Mouse (Mus musculus): ENCODE data around the gene Lrrc20. TPM values are rescaled to one million over a fixed set of nuclear protein-coding genes. Genes with fewer than 3 reads are reported as not detected.

The Lrrc20 gene
- total RNA-seq, 2 experiments from 2014 or later = 18.7 to 21.7 TPM

GRCm38 (mm10) chr10:61512215-61512889, 36.8 kb downstream of the Lrrc20 start:
- no peak for DNase-seq (ENCODE audit: low spot score in 2 of 2)

DNA sequence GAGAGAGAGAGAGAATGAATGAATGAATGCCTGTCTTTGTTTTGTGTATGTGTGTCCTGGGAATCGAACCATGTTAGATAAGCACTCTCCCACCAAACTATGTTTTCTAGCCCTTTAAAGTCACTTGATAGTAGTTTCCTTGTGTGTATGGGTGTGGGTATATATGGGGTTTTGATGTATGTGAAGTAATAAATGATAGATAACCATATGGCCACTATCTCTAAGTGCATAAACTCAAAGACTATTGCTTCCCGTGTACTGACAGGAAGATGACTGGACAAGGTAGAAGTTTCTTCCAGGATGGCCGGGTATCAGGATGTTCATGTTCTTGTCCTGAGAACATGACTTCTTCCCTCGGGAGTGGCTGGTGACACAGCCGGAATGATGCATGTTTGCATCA, 41.3 kb downstream of the Lrrc20 start:
- DNase-seq (ENCODE audit: low spot score in 2 of 2) = no peak

- DNase-seq (ENCODE audit: low spot score in 2 of 2) = no peak
Observed at GRCm38 (mm10) chr10:61517296-61518071, 41.9 kb downstream of the Lrrc20 start.

DNA sequence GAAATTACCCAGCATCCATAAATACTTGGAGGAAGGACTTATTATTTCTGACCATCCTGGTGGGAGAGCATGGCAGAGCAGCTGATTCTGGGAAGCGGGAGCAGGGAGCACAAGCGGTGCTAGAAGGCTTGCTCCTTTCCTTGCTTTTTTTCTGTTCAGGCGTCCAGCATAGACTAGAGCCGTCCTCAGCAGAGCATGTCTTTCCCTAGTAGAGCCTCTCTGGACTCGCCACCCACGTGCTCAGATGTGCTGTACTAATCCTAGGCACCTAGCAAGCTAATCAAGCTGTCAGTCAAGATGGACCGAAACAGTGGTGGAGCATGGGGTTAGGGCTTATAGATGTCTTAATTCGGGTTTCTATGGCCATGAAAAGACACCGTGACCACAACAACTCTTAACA, 42.7 kb downstream of the Lrrc20 start:
- no peak for DNase-seq (ENCODE audit: low spot score in 2 of 2)

DNA sequence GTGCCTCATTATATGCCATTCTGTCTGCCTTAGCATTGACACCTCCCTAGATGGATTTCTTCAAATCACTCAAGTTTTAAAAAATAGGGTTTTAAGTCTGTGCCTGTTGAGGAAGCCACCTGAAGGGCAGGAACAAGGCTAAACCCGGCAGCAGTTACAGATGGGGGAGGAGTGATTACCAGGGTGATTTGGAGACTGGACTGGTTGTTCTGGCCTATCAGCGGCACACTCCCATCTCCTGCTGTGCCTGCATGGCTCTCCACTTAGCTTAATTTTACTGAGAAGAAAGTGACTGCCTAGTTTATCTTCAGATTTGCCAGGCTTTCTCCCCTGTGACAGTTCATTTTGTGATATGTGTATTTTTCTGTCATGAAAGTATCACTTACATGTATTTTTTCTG, 43.9 kb downstream of the Lrrc20 start:
- DNase-seq (ENCODE audit: low spot score in 2 of 2) = no peak

- DNase-seq (ENCODE audit: low spot score in 2 of 2) = no peak
Observed at GRCm38 (mm10) chr10:61520714-61521113, 45.1 kb downstream of the Lrrc20 start.

DNA sequence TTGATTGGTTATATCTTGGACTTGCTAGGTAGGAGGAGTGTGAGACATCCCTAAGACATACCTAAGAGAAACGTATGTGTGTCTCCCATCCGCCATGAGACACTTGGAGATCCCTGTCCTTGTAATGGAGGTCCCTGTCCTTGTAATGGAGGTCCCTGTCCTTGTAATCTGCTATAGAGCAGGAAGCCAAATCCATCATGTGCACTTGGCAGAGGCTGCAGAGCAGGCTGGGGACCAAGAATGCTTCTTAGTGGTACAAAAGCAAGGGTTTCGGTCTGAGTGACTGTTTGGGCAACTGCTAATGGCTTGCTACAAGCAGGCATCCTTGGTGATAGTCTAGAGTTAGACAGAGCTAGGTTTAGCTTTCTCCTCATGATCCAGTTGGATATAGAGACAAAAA, 55.3 kb downstream of the Lrrc20 start:
- DNase-seq (ENCODE audit: low spot score in 2 of 2) = no peak

DNA sequence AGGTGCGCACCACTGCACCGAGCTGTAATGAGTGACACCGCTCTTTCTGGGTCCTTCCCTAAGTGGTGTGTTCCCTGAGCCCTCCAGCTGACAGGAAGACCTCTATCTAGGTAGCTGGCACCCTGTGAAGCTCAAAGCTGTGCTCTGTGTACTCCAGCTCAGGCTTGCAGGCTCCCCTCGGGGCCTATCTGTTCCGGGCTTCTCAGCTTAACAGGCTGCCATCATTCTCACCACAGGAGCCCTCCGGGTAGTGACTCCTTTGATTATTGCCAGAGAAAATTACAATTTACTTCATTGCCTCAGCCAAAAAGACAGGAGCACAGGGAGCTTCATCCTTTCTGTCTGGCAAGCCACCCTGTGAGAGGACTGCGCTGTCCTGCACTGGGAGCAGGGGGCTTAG, 57.7 kb downstream of the Lrrc20 start:
- DNase-seq (ENCODE audit: low spot score in 2 of 2) = no peak

GRCm38 (mm10) chr10:61534371-61535101, 58.9 kb downstream of the Lrrc20 start:
- no peak for DNase-seq (ENCODE audit: low spot score in 2 of 2)

DNA sequence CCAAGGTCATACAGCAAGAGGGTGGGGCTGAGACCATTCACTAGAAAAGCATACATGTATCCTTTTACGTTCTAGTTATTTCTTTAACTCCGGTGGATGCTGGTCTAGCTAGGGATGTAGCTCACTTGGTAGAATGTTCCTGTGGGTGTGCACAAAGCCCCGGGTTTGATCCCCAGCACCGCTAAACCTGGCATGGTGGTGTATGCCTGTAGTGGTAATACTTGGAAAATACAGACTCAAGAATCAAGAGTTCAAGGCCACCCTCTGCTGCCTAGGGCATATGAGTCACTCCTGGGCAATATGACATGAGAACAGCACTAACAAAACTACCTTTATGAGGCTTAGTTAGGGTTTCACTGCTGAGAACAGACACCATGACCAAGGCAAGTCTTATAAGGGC, 59.8 kb downstream of the Lrrc20 start:
- DNase-seq (ENCODE audit: low spot score in 2 of 2) = no peak

- DNase-seq (ENCODE audit: low spot score in 2 of 2) = no peak
Observed at GRCm38 (mm10) chr10:61536130-61537035, 60.8 kb downstream of the Lrrc20 start.

DNA sequence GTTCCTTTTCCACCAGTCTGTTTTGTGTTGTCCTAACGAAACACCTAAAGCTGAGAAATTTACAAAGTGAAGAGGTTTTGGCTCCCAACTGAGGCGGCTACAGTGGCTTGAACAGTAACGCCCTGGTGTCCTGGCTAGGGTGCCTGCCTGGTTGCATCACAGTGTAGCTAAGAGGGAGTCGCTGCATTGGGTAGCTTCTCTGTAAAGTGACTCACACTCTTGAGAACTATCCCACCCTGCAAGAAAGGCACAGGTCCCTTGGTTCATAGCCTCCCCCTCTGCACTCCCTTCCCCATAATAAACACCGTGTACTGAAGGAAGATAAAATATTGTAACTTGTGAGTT, 61.4 kb downstream of the Lrrc20 start:
- DNase-seq (ENCODE audit: low spot score in 2 of 2) = no peak

GRCm38 (mm10) chr10:61538446-61538845, 62.8 kb downstream of the Lrrc20 start:
- no peak for DNase-seq (ENCODE audit: low spot score in 2 of 2)

DNA sequence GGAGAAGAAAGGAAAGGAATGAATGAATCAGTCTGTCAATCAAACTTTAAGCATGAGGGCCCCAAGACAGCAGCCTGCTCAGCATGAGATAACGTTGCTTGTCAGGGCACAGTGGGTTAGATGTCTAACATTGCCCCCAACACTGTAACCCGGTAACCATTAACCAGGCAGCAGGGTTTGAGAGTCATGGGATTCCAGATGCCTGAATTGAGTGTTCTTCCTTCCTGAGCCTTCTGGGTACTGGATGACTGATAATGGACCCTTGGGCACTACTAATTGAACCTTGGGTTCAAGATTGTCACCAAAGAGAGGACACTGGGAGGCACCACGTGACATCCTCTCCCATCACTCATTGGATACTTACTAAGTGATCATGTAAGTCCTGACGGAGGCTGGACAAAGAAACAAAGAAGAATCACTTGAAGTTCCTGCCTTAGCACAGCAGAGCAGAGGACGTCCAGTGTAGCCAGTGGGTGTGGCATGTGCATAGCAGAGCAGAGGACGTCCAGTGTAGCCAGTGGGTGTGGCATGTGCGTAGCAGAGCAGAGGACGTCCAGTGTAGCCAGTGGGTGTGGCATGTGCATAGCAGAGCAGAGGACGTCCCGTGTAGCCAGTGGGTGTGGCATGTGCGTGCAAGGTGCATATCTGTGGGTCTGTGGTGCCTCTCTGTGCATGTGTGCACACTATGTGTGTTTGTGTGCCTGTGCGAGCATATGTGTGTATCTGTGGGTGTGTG, 68.7 kb downstream of the Lrrc20 start:
- no peak for DNase-seq (ENCODE audit: low spot score in 2 of 2)

- DNase-seq (ENCODE audit: low spot score in 2 of 2) = no peak
Observed at GRCm38 (mm10) chr10:61544863-61545240, 69.3 kb downstream of the Lrrc20 start.

- DNase-seq (ENCODE audit: low spot score in 2 of 2) = peak in 1 of 2 experiments; percentile 20
Observed at GRCm38 (mm10) chr10:61550106-61550505, 74.5 kb downstream of the Lrrc20 start.

- DNase-seq (ENCODE audit: low spot score in 2 of 2) = no peak
Observed at GRCm38 (mm10) chr10:61555155-61555554, 79.6 kb downstream of the Lrrc20 start.

- no peak for DNase-seq (ENCODE audit: low spot score in 2 of 2)
Observed at GRCm38 (mm10) chr10:61558631-61559030, 83.0 kb downstream of the Lrrc20 start.

DNA sequence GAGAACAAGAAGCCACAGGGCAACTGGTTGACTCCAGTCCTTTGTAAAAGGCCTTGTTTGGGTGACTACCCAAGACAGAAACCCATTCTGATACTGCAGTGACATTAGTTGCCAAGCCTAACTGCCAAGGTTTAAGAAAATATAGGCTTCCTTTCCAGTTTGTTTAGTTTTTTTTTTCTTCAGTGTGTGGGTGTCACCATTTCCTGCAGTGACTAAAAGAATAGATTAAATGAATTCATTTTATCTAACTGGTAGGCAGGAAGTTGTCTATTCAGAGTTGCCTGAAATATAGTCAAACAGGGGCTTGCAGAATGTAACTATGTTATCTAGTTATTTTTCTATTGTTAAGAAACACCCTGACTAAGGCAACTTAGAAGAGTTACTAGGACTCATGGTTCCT, 83.9 kb downstream of the Lrrc20 start:
- no peak for DNase-seq (ENCODE audit: low spot score in 2 of 2)

DNA sequence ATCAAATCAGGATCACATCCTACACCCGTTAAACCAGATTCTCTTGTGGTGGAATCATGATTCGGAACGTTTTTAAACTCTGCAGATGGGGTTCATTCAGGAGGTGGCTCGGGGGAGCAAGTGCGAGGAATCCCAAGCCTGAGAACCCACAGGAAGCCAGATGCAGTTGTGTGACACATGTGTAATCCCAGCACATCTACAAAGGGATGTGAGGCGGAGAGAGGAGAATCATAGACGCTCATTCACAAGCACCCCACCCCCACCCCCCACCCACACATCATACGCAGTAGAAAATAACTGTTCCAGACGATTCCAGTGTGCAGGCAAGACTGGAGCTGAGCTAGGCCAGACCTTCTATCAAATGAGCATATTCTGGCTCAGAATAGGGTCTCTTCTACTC, 87.9 kb downstream of the Lrrc20 start:
- DNase-seq (ENCODE audit: low spot score in 2 of 2) = peak in 1 of 2 experiments; percentile 25
